Mouse (Mus musculus) embryonic facial prominence, embryonic 13.5 days (tissue): ENCODE measurements at regions not wholly inside any gene's neighbourhood (a gene's known extent, or its start where the extent isn't known, plus 50 kb on each side); places are given as distances from the start of the nearest gene placed in this dataset.

ENCODE experiments used
- ATAC-seq: fragments of 200-750 bp; cut with Nextera tagmentation; 2 replicates; pipeline ENCODE4 v1.8.0; 2017; ENCODE audit warnings: low read depth; ENCODE audit not compliant: insufficient number of reproducible peaks, insufficient read depth, low FRiP score, low TSS enrichment
- H3K27ac ChIP-seq: fragments of 300-500 bp; sonication (generic); 2 replicates; pipeline ENCODE4 v1.5.1; 2015; ENCODE audit warnings: moderate library complexity, mild to moderate bottlenecking, inconsistent platforms
- H3K27me3 ChIP-seq: fragments of 300-500 bp; sonication (generic); 2 replicates; pipeline ENCODE4 v1.6.1; 2015; ENCODE audit warnings: mild to moderate bottlenecking, inconsistent platforms
- H3K36me3 ChIP-seq: fragments of 300-500 bp; sonication (generic); 2 replicates; pipeline ENCODE4 v1.6.1; 2015; ENCODE audit warnings: mild to moderate bottlenecking, inconsistent platforms
- H3K4me1 ChIP-seq: fragments of 300-500 bp; sonication (generic); 2 replicates; pipeline ENCODE4 v1.6.1; 2015; ENCODE audit warnings: inconsistent platforms
- H3K4me2 ChIP-seq: fragments of 300-500 bp; sonication (generic); 2 replicates; pipeline ENCODE4 v1.6.1; 2015; ENCODE audit warnings: moderate library complexity, mild to moderate bottlenecking, inconsistent platforms
- H3K4me3 ChIP-seq: fragments of 300-500 bp; sonication (generic); 2 replicates; pipeline ENCODE4 v1.5.1; 2015; ENCODE audit warnings: mild to moderate bottlenecking, inconsistent platforms
- H3K9ac ChIP-seq: fragments of 300-500 bp; sonication (generic); 2 replicates; pipeline ENCODE4 v1.6.1; 2015; ENCODE audit warnings: mild to moderate bottlenecking, inconsistent platforms
- H3K9me3 ChIP-seq: fragments of 300-500 bp; sonication (generic); 2 replicates; pipeline ENCODE4 v1.6.1; 2016; ENCODE audit warnings: inconsistent platforms
- WGBS: fragments of 180-500 bp; shearing (Covaris S2); methylation state at CpG from one replicate; pipeline ENCODE4 v1.1.7; 2015; ENCODE audit warnings: mixed read lengths; 5-methylcytosine and 5-hydroxymethylcytosine counted together

- no peak overlapping the region for H3K4me2 ChIP-seq
- peaks cover 66% of the 10 kb centered on the region for H3K4me1 ChIP-seq
- no peak overlapping the region for H3K9ac ChIP-seq
- no peaks in the 10 kb centered on the region for H3K9me3 ChIP-seq
- H3K27me3 ChIP-seq, result no peaks in the 10 kb centered on the region
- H3K27ac ChIP-seq, result peak overlapping the region; percentile 1; the same call in 1 of the 2 replicates
- no peak overlapping the region for H3K4me3 ChIP-seq
- no peaks in the 10 kb centered on the region for H3K36me3 ChIP-seq
- 58% methylated on average over 7 of the region's 7 CpGs for WGBS
- ATAC-seq, result no peak
Measured at GRCm38 (mm10) chr13:32493806-32494205, 155.3 kb upstream of the Gmds start.

GRCm38 (mm10) chr13:32493309-32493708, 154.8 kb upstream of the Gmds start:
- H3K27me3 ChIP-seq, result no peaks in the 10 kb centered on the region
- H3K27ac ChIP-seq, result peak overlapping the region; percentile 69; the same call in 1 of the 2 replicates
- peaks cover 63% of the 10 kb centered on the region for H3K4me1 ChIP-seq
- no peak overlapping the region for H3K4me3 ChIP-seq
- H3K9ac ChIP-seq, result no peak overlapping the region
- 16% methylated on average over 7 of the region's 7 CpGs for WGBS
- no peaks in the 10 kb centered on the region for H3K9me3 ChIP-seq
- ATAC-seq, result no peak
- H3K4me2 ChIP-seq, result 0 out of 2 replicates have a peak overlapping the region, but pooled peaks have one; percentile 46
- no peaks in the 10 kb centered on the region for H3K36me3 ChIP-seq

- Histone ChIP-seq H3K36me3 (no peaks in the 10 kb centered on the region), H3K4me2 (peak overlapping the region; percentile 46), H3K27ac (peak overlapping the region; percentile 69), H3K9me3 (no peaks in the 10 kb centered on the region), H3K4me1 (peaks cover 60% of the 10 kb centered on the region), H3K9ac (no peak overlapping the region), H3K4me3 (no peak overlapping the region), H3K27me3 (no peaks in the 10 kb centered on the region)
- 27% methylated on average over 7 of the region's 7 CpGs for WGBS
- ATAC-seq, result peak; percentile 10; the same call in 1 of the 2 replicates
Measured at GRCm38 (mm10) chr13:32492566-32492965, 154.0 kb upstream of the Gmds start.

GRCm38 (mm10) chr13:32481444-32482058, 143.0 kb upstream of the Gmds start:
- Histone ChIP-seq H3K9me3 (no peaks in the 10 kb centered on the region), H3K27me3 (0 out of 2 replicates have a peak, but pooled peaks cover 2% of the 10 kb centered on the region), H3K4me3 (no peak overlapping the region), H3K36me3 (no peaks in the 10 kb centered on the region), H3K4me1 (peaks cover 40% of the 10 kb centered on the region), H3K9ac (no peak overlapping the region), H3K4me2 (no peak overlapping the region), H3K27ac (peak overlapping the region; percentile 8)
- ATAC-seq, result peak; percentile 72; the same call in 1 of the 2 replicates
- 38% methylated on average over 8 of the region's 8 CpGs for WGBS

- H3K9ac ChIP-seq, result no peak overlapping the region
- WGBS, result 7% methylated on average over 4 of the region's 4 CpGs
- no peak overlapping the region for H3K4me3 ChIP-seq
- no peak overlapping the region for H3K4me2 ChIP-seq
- no peaks in the 10 kb centered on the region for H3K36me3 ChIP-seq
- no peak overlapping the region; the same call in 1 of the 2 replicates for H3K27ac ChIP-seq
- peaks cover 40% of the 10 kb centered on the region for H3K4me1 ChIP-seq
- no peaks in the 10 kb centered on the region for H3K27me3 ChIP-seq
- H3K9me3 ChIP-seq, result no peaks in the 10 kb centered on the region
- no peak for ATAC-seq
Measured at GRCm38 (mm10) chr13:32480029-32480428, 141.5 kb upstream of the Gmds start.

- H3K27me3 ChIP-seq, result no peaks in the 10 kb centered on the region
- H3K4me2 ChIP-seq, result no peak overlapping the region
- 44% methylated on average over 8 of the region's 8 CpGs for WGBS
- H3K9me3 ChIP-seq, result no peaks in the 10 kb centered on the region
- no peak overlapping the region for H3K9ac ChIP-seq
- H3K4me3 ChIP-seq, result no peak overlapping the region
- peak overlapping the region; percentile 29; the same call in 1 of the 2 replicates for H3K27ac ChIP-seq
- H3K36me3 ChIP-seq, result no peaks in the 10 kb centered on the region
- ATAC-seq, result no peak
- H3K4me1 ChIP-seq, result peaks cover 40% of the 10 kb centered on the region
Measured at GRCm38 (mm10) chr13:32479118-32479818, 140.7 kb upstream of the Gmds start.

GRCm38 (mm10) chr13:32465787-32466186, 127.2 kb upstream of the Gmds start:
- Histone ChIP-seq H3K27me3 (no peaks in the 10 kb centered on the region), H3K36me3 (no peaks in the 10 kb centered on the region), H3K9me3 (no peaks in the 10 kb centered on the region), H3K9ac (no peak overlapping the region), H3K4me3 (no peak overlapping the region), H3K4me1 (peaks cover 7% of the 10 kb centered on the region), H3K4me2 (no peak overlapping the region), H3K27ac (peak overlapping the region; percentile 23; the same call in 1 of the 2 replicates)
- ATAC-seq, result no peak
- WGBS, result 36% methylated on average over 5 of the region's 5 CpGs

GRCm38 (mm10) chr13:32465041-32465682, 126.6 kb upstream of the Gmds start:
- Histone ChIP-seq H3K27ac (0 out of 2 replicates have a peak overlapping the region, but pooled peaks have one; percentile 23), H3K4me3 (no peak overlapping the region), H3K9me3 (no peaks in the 10 kb centered on the region), H3K36me3 (no peaks in the 10 kb centered on the region), H3K4me2 (no peak overlapping the region), H3K27me3 (no peaks in the 10 kb centered on the region), H3K9ac (no peak overlapping the region), H3K4me1 (peaks cover 7% of the 10 kb centered on the region)
- ATAC-seq, result no peak
- WGBS, result 89% methylated on average over 6 of the region's 6 CpGs

GRCm38 (mm10) chr13:32454419-32455146, 116.0 kb upstream of the Gmds start:
- no peak for ATAC-seq
- Histone ChIP-seq H3K27ac (no peak overlapping the region), H3K9me3 (no peaks in the 10 kb centered on the region), H3K4me1 (peaks cover 13% of the 10 kb centered on the region), H3K27me3 (no peaks in the 10 kb centered on the region), H3K4me2 (no peak overlapping the region), H3K9ac (no peak overlapping the region), H3K36me3 (no peaks in the 10 kb centered on the region), H3K4me3 (no peak overlapping the region)
- 75% methylated on average over 11 of the region's 11 CpGs for WGBS

- peak overlapping the region; percentile 11; the same call in 1 of the 2 replicates for H3K4me2 ChIP-seq
- 37% methylated on average over 8 of the region's 8 CpGs for WGBS
Measured at GRCm38 (mm10) chr13:32449710-32450417, 111.3 kb upstream of the Gmds start.

GRCm38 (mm10) chr13:32444531-32444930, 106.0 kb upstream of the Gmds start:
- 73% methylated on average over 3 of the region's 3 CpGs for WGBS
- Histone ChIP-seq H3K4me2 (no peak overlapping the region), H3K27me3 (no peaks in the 10 kb centered on the region), H3K4me1 (peaks cover under 1% of the 10 kb centered on the region; the same call in 1 of the 2 replicates), H3K27ac (no peak overlapping the region), H3K9ac (no peak overlapping the region), H3K36me3 (no peaks in the 10 kb centered on the region), H3K9me3 (no peaks in the 10 kb centered on the region), H3K4me3 (no peak overlapping the region)
- no peak for ATAC-seq

More at GRCm38 (mm10) chr13:32449710-32450417, 111.3 kb upstream of the Gmds start:
- no peaks in the 10 kb centered on the region for H3K27me3 ChIP-seq
- H3K27ac ChIP-seq, result peak overlapping the region; percentile 62; the same call in 1 of the 2 replicates
- H3K4me3 ChIP-seq, result no peak overlapping the region
- H3K9ac ChIP-seq, result no peak overlapping the region
- no peaks in the 10 kb centered on the region for H3K36me3 ChIP-seq
- no peak for ATAC-seq
- no peaks in the 10 kb centered on the region for H3K9me3 ChIP-seq
- peaks cover 11% of the 10 kb centered on the region for H3K4me1 ChIP-seq
